Mouse (Mus musculus) heart, embryonic 10.5 days (tissue): ENCODE results near the gene Gp9. TPM values are rescaled to one million over a fixed set of nuclear protein-coding genes. Genes with fewer than 3 reads are reported as not detected.
A peak's percentile ranks its signal among the peaks of the same experiment; 100 is the strongest.
"Not testable (repeated sequence)": the region's sequence is repeated elsewhere in the genome, so short reads cannot be mapped to it uniquely, and the experiment has no call there.

Source experiments
- DNase-seq: peaks from one replicate; pipeline ENCODE4 v3.0.0-alpha.2; 2017; ENCODE audit warnings: low spot score
- H3K27ac ChIP-seq: fragments of 300-500 bp; sonication (generic); 2 replicates; pipeline ENCODE4 v1.5.1; 2016; ENCODE audit warnings: mild to moderate bottlenecking
- H3K27me3 ChIP-seq: fragments of 300-500 bp; sonication (generic); 2 replicates; pipeline ENCODE4 v1.6.1; 2016; ENCODE audit warnings: mild to moderate bottlenecking; ENCODE audit not compliant: poor library complexity, insufficient read depth, severe bottlenecking
- H3K36me3 ChIP-seq: fragments of 300-500 bp; sonication (generic); 2 replicates; pipeline ENCODE4 v1.6.1; 2016; ENCODE audit warnings: mild to moderate bottlenecking, moderate library complexity
- H3K4me1 ChIP-seq: fragments of 300-500 bp; sonication (generic); 2 replicates; pipeline ENCODE4 v1.6.1; 2016; ENCODE audit warnings: mild to moderate bottlenecking
- H3K4me3 ChIP-seq: fragments of 300-500 bp; sonication (generic); 2 replicates; pipeline ENCODE4 v1.5.1; 2016; ENCODE audit warnings: mild to moderate bottlenecking, moderate library complexity
- H3K9me3 ChIP-seq: fragments of 300-500 bp; sonication (generic); 2 replicates; pipeline ENCODE4 v1.6.1; 2016; ENCODE audit warnings: mild to moderate bottlenecking, moderate library complexity
- WGBS: fragments of 180-500 bp; shearing (Covaris S2); methylation state at CpG from one replicate; pipeline ENCODE4 v1.1.7; 2016; 5-methylcytosine and 5-hydroxymethylcytosine counted together
- polyA plus RNA-seq: library from polyadenylated mRNA; unstranded; fragments of >200 nt; fragmentation: Nextera tagmentation; extraction: Ambion mirVana; gene quantifications from 2 replicates; pipeline ENCODE4 v1.2.1, GENCODE M21; 2016

The Gp9 gene
- polyA plus RNA-seq, 1 experiment from 2014 or later, result 6.2 TPM

GRCm38 (mm10) chr6:87756896-87757295 is 21.0 kb upstream of the Gp9 start:
- 0 out of 2 replicates have a peak, but pooled peaks cover 2% of the 10 kb centered on the region for H3K4me1 ChIP-seq
- WGBS, result 82% methylated on average over 8 of the region's 8 CpGs
- H3K27ac ChIP-seq, result no peak overlapping the region
- H3K4me3 ChIP-seq, result no peak overlapping the region
- H3K27me3 ChIP-seq, result 0 out of 2 replicates have a peak, but pooled peaks cover 7% of the 10 kb centered on the region
- DNase-seq, result peak; percentile 63
- H3K9me3 ChIP-seq, result no peaks in the 10 kb centered on the region
- no peaks in the 10 kb centered on the region for H3K36me3 ChIP-seq

GRCm38 (mm10) chr6:87759404-87759803 is 18.5 kb upstream of the Gp9 start:
- no peak overlapping the region for H3K27ac ChIP-seq
- H3K4me1 ChIP-seq, result no peaks in the 10 kb centered on the region
- H3K27me3 ChIP-seq, result no peaks in the 10 kb centered on the region
- 72% methylated on average over 3 of the region's 3 CpGs for WGBS
- H3K9me3 ChIP-seq, result no peaks in the 10 kb centered on the region
- no peaks in the 10 kb centered on the region for H3K36me3 ChIP-seq
- peak; percentile 20 for DNase-seq
- no peak overlapping the region for H3K4me3 ChIP-seq

GRCm38 (mm10) chr6:87759850-87760249 is 18.0 kb upstream of the Gp9 start:
- no peak overlapping the region for H3K27ac ChIP-seq
- no peak overlapping the region for H3K4me3 ChIP-seq
- H3K36me3 ChIP-seq, result no peaks in the 10 kb centered on the region
- no peaks in the 10 kb centered on the region for H3K4me1 ChIP-seq
- no peaks in the 10 kb centered on the region for H3K9me3 ChIP-seq
- WGBS, result 69% methylated on average over 3 of the region's 3 CpGs
- H3K27me3 ChIP-seq, result no peaks in the 10 kb centered on the region
- DNase-seq, result peak; percentile 19

GRCm38 (mm10) chr6:87762161-87762560 is 15.7 kb upstream of the Gp9 start:
- Histone ChIP-seq H3K27me3 (no peaks in the 10 kb centered on the region), H3K36me3 (no peaks in the 10 kb centered on the region), H3K4me1 (no peaks in the 10 kb centered on the region), H3K9me3 (no peaks in the 10 kb centered on the region), H3K4me3 (no peak overlapping the region), H3K27ac (peak overlapping the region; percentile 19; the same call in 1 of the 2 replicates)
- peak; percentile 52 for DNase-seq
- WGBS, result 83% methylated on average over 5 of the region's 5 CpGs

- WGBS, result 60% methylated on average over 4 of the region's 4 CpGs
- H3K9me3 ChIP-seq, result no peaks in the 10 kb centered on the region
- H3K36me3 ChIP-seq, result no peaks in the 10 kb centered on the region
- no peaks in the 10 kb centered on the region for H3K4me1 ChIP-seq
- H3K27ac ChIP-seq, result peak overlapping the region; percentile 19; the same call in 1 of the 2 replicates
- no peaks in the 10 kb centered on the region for H3K27me3 ChIP-seq
- H3K4me3 ChIP-seq, result no peak overlapping the region
- DNase-seq, result peak; percentile 90
Observed at GRCm38 (mm10) chr6:87763376-87764280, 14.2 kb upstream of the Gp9 start.

GRCm38 (mm10) chr6:87764296-87764695 is 13.6 kb upstream of the Gp9 start:
- not testable (repeated sequence) for H3K27ac ChIP-seq, H3K36me3 ChIP-seq, H3K4me1 ChIP-seq, H3K9me3 ChIP-seq, H3K4me3 ChIP-seq, H3K27me3 ChIP-seq
- WGBS, result 91% methylated on average over 2 of the region's 2 CpGs
- DNase-seq, result peak; percentile 60

GRCm38 (mm10) chr6:87770626-87771025 is 7.2 kb upstream of the Gp9 start:
- H3K4me1 ChIP-seq, result no peaks in the 10 kb centered on the region
- DNase-seq, result peak; percentile 47

GRCm38 (mm10) chr6:87774466-87774865 is 3.4 kb upstream of the Gp9 start:
- Histone ChIP-seq H3K4me1 (peaks cover 12% of the 10 kb centered on the region), H3K4me3 (no peak overlapping the region), H3K9me3 (no peaks in the 10 kb centered on the region), H3K27me3 (no peaks in the 10 kb centered on the region), H3K36me3 (no peaks in the 10 kb centered on the region), H3K27ac (no peak overlapping the region)
- WGBS, result 62% methylated on average over 1 of the region's 1 CpGs
- no peak for DNase-seq

More at GRCm38 (mm10) chr6:87770626-87771025, 7.2 kb upstream of the Gp9 start:
- no peaks in the 10 kb centered on the region for H3K27me3 ChIP-seq
- WGBS, result 54% methylated on average over 8 of the region's 8 CpGs
- H3K27ac ChIP-seq, result no peak overlapping the region
- H3K9me3 ChIP-seq, result no peaks in the 10 kb centered on the region
- H3K36me3 ChIP-seq, result no peaks in the 10 kb centered on the region
- H3K4me3 ChIP-seq, result no peak overlapping the region

GRCm38 (mm10) chr6:87774909-87775308 is 3.0 kb upstream of the Gp9 start:
- peak; percentile 71 for DNase-seq
- Histone ChIP-seq H3K27ac (no peak overlapping the region), H3K27me3 (no peaks in the 10 kb centered on the region), H3K36me3 (no peaks in the 10 kb centered on the region), H3K4me1 (peaks cover 12% of the 10 kb centered on the region), H3K4me3 (no peak overlapping the region), H3K9me3 (no peaks in the 10 kb centered on the region)
- WGBS, result 78% methylated on average over 9 of the region's 9 CpGs

GRCm38 (mm10) chr6:87775588-87776245 is 2.2 kb upstream of the Gp9 start:
- peaks cover 12% of the 10 kb centered on the region for H3K4me1 ChIP-seq
- no peak overlapping the region for H3K27ac ChIP-seq
- H3K9me3 ChIP-seq, result no peaks in the 10 kb centered on the region
- H3K36me3 ChIP-seq, result no peaks in the 10 kb centered on the region
- H3K27me3 ChIP-seq, result no peaks in the 10 kb centered on the region
- no peak overlapping the region for H3K4me3 ChIP-seq
- WGBS, result 62% methylated on average over 3 of the region's 3 CpGs
- DNase-seq, result peak; percentile 90

- H3K9me3 ChIP-seq, result no peaks in the 10 kb centered on the region
- no peak overlapping the region for H3K4me3 ChIP-seq
- H3K4me1 ChIP-seq, result peaks cover 12% of the 10 kb centered on the region
- H3K27me3 ChIP-seq, result no peaks in the 10 kb centered on the region
- DNase-seq, result peak; percentile 76
- H3K27ac ChIP-seq, result no peak overlapping the region
- WGBS, result 88% methylated on average over 1 of the region's 1 CpGs
- no peaks in the 10 kb centered on the region for H3K36me3 ChIP-seq
Observed at GRCm38 (mm10) chr6:87776663-87777062, 1.2 kb upstream of the Gp9 start.

- H3K27ac ChIP-seq, result peak overlapping the region; percentile 65; the same call in 1 of the 2 replicates
- H3K36me3 ChIP-seq, result no peaks in the 10 kb centered on the region
- H3K27me3 ChIP-seq, result no peaks in the 10 kb centered on the region
- H3K9me3 ChIP-seq, result no peaks in the 10 kb centered on the region
- whole genome bisulfite sequencing, result 67% methylated on average over 11 of the region's 11 CpGs
- H3K4me1 ChIP-seq, result peaks cover 12% of the 10 kb centered on the region
- peak; percentile 72 for DNase-seq
- H3K4me3 ChIP-seq, result no peak overlapping the region
Observed at GRCm38 (mm10) chr6:87778294-87779173, 662 bp downstream of the Gp9 start.
